Mouse (Mus musculus) lung, adult 2 months (tissue): ENCODE results near the gene Gm10570.

ENCODE experiments used
- CTCF ChIP-seq: fragments of 200-500 bp; IDR thresholded peaks from 2 replicates; pipeline ENCODE4 v1.5.1; 2011; ENCODE audit warnings: mild to moderate bottlenecking, low read length, control low read depth; ENCODE audit not compliant: insufficient read depth
- POLR2A ChIP-seq: fragments of 200-500 bp; IDR thresholded peaks from 2 replicates; pipeline ENCODE4 v1.6.1; 2011; ENCODE audit warnings: low read depth, mild to moderate bottlenecking, control low read depth, low read length, borderline replicate concordance; ENCODE audit errors: extremely low read depth

GRCm38 (mm10) chr4:130315771-130316527 lies 7.5 kb upstream of the Gm10570 start:
- no peak for TF ChIP-seq CTCF
- no peak for TF ChIP-seq POLR2A
